Mouse (Mus musculus): ENCODE results near the gene Itpr2. TPM values are rescaled to one million over a fixed set of nuclear protein-coding genes. Genes with fewer than 3 reads are reported as not detected.

The Itpr2 gene
- polyA plus RNA-seq, 1 experiment from 2014 or later = 49.4 TPM

DNA sequence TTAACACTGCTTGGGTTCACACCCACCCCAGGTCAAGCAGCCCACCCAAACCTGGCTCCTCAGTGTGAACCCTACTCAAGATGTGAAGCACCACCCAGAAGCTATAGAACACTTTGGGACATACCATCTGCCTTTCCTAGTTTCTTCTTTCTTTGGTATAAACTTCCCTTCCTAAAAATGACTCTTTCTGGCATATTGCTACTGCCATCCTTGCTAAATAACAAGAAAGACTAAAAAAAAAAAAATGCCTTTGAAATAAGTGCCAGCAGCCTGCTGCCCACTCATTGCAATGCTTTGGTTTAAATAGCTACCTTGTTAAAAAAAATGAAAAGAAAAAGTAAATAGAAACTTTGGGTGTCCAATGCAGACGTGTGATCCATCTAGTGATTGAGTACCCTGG is 429.2 kb downstream of the Itpr2 start:
- Histone ChIP-seq H3K4me2 (ENCODE audit: low read depth, low read length) (no peak overlapping the region), H3K36me3 (ENCODE audit: control insufficient read depth, insufficient read depth) (no peaks in the 10 kb centered on the region), H3K27me3 (ENCODE audit: control insufficient read depth, insufficient read depth, low read length) (no peaks in the 10 kb centered on the region), H3K27ac (ENCODE audit: low read length) (no peak overlapping the region), H3K9ac (ENCODE audit: low read length) (no peak overlapping the region), H3K9me3 (replicated peaks; ENCODE audit: control insufficient read depth, low read length) (peaks cover 13% of the 10 kb centered on the region), H3K4me1 (ENCODE audit: control insufficient read depth, insufficient read depth, low read length) (no peaks in the 10 kb centered on the region), H3K4me3 (ENCODE audit: low read length) (no peak overlapping the region)
- ATAC-seq (replicated peaks; ENCODE audit: extremely low read depth, insufficient read depth, low FRiP score) = no peak
- 69% methylated on average over 1 of the region's 1 CpGs for WGBS

GRCm38 (mm10) chr6:146071883-146072282 is 430.1 kb downstream of the Itpr2 start:
- Histone ChIP-seq H3K4me3 (ENCODE audit: low read length) (no peak overlapping the region), H3K27me3 (ENCODE audit: control insufficient read depth, insufficient read depth, low read length) (no peaks in the 10 kb centered on the region)
- 74% methylated on average over 1 of the region's 1 CpGs for WGBS

More at GRCm38 (mm10) chr6:146071883-146072282, 430.1 kb downstream of the Itpr2 start:
- H3K4me2 ChIP-seq (ENCODE audit: low read depth, low read length) = no peak overlapping the region
- peaks cover 13% of the 10 kb centered on the region for H3K9me3 ChIP-seq (replicated peaks; ENCODE audit: control insufficient read depth, low read length)
- no peak overlapping the region for H3K27ac ChIP-seq (ENCODE audit: low read length)
- H3K36me3 ChIP-seq (ENCODE audit: control insufficient read depth, insufficient read depth) = no peaks in the 10 kb centered on the region
- no peak overlapping the region for H3K9ac ChIP-seq (ENCODE audit: low read length)
- H3K4me1 ChIP-seq (ENCODE audit: control insufficient read depth, insufficient read depth, low read length) = no peaks in the 10 kb centered on the region
- ATAC-seq (replicated peaks; ENCODE audit: extremely low read depth, insufficient read depth, low FRiP score) = no peak

Other genes starting within 250 kb of the Itpr2 start
- gene Fgfr1op2, start 75.0 kb upstream of the Itpr2 start, polyA plus RNA-seq (2015; fragmentation: Nextera tagmentation; extraction: Ambion mirVana) = 89.3 and 104 TPM in 2 replicates
- gene Ints13, start 75.6 kb upstream of the Itpr2 start, polyA plus RNA-seq (2015; fragmentation: Nextera tagmentation; extraction: Ambion mirVana) = 51.0 and 59.1 TPM in 2 replicates
- 143 and 150 TPM in 2 replicates for gene Med21, start 140.3 kb upstream of the Itpr2 start, polyA plus RNA-seq (2015; fragmentation: Nextera tagmentation; extraction: Ambion mirVana)
- gene Tm7sf3, start 140.6 kb upstream of the Itpr2 start, polyA plus RNA-seq (2015; fragmentation: Nextera tagmentation; extraction: Ambion mirVana) = 35.3 and 37.5 TPM in 2 replicates
- 28.9 and 30.3 TPM in 2 replicates for gene Stk38l, start 222.8 kb upstream of the Itpr2 start, polyA plus RNA-seq (2015; fragmentation: Nextera tagmentation; extraction: Ambion mirVana)